Mouse (Mus musculus): ENCODE data around the gene Fgd6. TPM values are rescaled to one million over a fixed set of nuclear protein-coding genes. Genes with fewer than 3 reads are reported as not detected.

Fgd6 gene
- polyA plus RNA-seq, 1 experiment from 2014 or later, result 3.0 TPM

DNA sequence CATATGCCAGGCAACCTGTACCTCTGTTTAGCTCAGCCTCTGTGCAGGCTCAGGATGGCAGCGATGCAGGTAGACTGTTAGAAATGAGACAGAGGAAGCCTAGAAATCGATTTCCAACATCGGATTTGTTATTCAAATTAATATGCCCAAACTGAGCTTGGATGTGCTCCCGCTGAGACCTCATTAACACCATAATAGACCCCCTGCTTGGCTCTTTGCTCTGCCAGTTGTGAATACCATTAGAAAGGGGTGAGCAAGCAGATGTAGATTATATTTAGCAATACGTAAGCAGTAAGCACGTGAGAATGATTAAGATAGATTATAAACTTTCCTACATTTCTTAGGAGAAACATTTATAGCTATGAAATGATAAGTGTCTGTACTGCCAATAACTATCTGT, 136.9 kb downstream of the Fgd6 start:
- no peak for ATAC-seq (replicated peaks; ENCODE audit: low FRiP score)

DNA sequence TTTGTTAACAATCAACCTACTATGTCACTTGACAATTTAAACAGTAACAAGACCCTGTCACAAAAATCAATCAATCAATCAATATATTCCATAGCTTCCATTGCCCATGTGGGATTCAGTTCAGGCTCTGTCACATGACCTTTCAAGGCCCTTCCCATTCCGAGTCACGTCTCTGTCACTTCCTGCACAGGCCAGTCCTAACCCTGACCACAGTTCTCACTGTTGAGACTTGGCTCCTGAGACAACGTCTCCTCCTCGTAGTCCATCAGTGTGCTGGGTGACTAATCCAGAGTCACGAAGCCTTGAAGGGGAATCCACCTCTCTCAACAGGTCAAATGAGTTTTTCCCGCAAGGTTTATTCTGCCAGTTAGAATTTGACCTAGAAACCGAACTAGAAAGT, 138.9 kb downstream of the Fgd6 start:
- Histone ChIP-seq H3K9me3 (replicated peaks) (0 out of 2 replicates have a peak, but pooled peaks cover 3% of the 10 kb centered on the region), H3K9ac (no peak overlapping the region), H3K4me1 (no peaks in the 10 kb centered on the region), H3K4me3 (replicated peaks) (no peak overlapping the region), H3K36me3 (peaks cover 67% of the 10 kb centered on the region), H3K27me3 (no peaks in the 10 kb centered on the region), H3K4me2 (no peak overlapping the region), H3K27ac (no peak overlapping the region)
- ATAC-seq (replicated peaks; ENCODE audit: low FRiP score), result no peak
- 86% methylated on average over 7 of the region's 7 CpGs for WGBS

More for the DNA sequence above, 136.9 kb downstream of the Fgd6 start:
- no peak overlapping the region for H3K4me3 ChIP-seq (replicated peaks)
- H3K9ac ChIP-seq, result no peak overlapping the region
- H3K4me1 ChIP-seq, result no peaks in the 10 kb centered on the region
- 86% methylated on average over 6 of the region's 6 CpGs for WGBS
- no peak overlapping the region for H3K4me2 ChIP-seq
- H3K9me3 ChIP-seq (replicated peaks), result 0 out of 2 replicates have a peak, but pooled peaks cover 3% of the 10 kb centered on the region
- peaks cover 77% of the 10 kb centered on the region for H3K36me3 ChIP-seq
- H3K27me3 ChIP-seq, result no peaks in the 10 kb centered on the region
- H3K27ac ChIP-seq, result no peak overlapping the region

DNA sequence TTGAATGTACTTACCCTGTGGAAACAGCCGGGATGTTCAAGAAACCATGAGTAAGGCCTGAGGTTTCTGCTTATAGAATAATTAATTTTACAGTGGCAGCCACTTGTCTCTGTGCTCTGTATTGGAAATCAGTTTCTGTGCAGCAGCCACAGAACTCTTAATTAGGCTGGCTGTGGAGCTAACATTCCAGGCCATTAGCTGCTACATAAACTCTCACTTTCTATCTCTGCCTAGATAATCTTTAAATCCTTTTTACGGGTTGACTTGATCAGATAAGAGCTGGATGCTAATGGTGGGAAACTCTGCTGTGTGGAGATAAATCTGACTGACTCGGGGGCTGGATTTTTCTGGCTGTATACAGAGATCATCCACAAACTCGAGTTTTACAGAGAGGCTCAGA, 147.4 kb downstream of the Fgd6 start:
- H3K36me3 ChIP-seq, result peaks cover 66% of the 10 kb centered on the region
- no peak for ATAC-seq (replicated peaks; ENCODE audit: low FRiP score)
- H3K9me3 ChIP-seq (replicated peaks), result no peaks in the 10 kb centered on the region
- H3K27me3 ChIP-seq, result no peaks in the 10 kb centered on the region
- H3K4me2 ChIP-seq, result no peak overlapping the region
- no peak overlapping the region for H3K4me3 ChIP-seq (replicated peaks)
- WGBS, result 64% methylated on average over 4 of the region's 4 CpGs
- H3K27ac ChIP-seq, result no peak overlapping the region
- H3K4me1 ChIP-seq, result no peaks in the 10 kb centered on the region
- H3K9ac ChIP-seq, result no peak overlapping the region

Other genes with a start within 250 kb of the Fgd6 start
- 0.73 and 1.1 TPM in 2 replicates for gene Usp44, start 204.4 kb upstream of the Fgd6 start, polyA plus RNA-seq (2015; fragmentation: Nextera tagmentation; extraction: Ambion mirVana)
- gene Metap2, start 138.9 kb upstream of the Fgd6 start, polyA plus RNA-seq (2015; fragmentation: Nextera tagmentation; extraction: Ambion mirVana), result 206 and 215 TPM in 2 replicates
- gene Vezt, start 184 bp upstream of the Fgd6 start, polyA plus RNA-seq (2015; fragmentation: Nextera tagmentation; extraction: Ambion mirVana), result 23.6 TPM in 2 replicates
- gene Nr2c1, start 112.0 kb downstream of the Fgd6 start, polyA plus RNA-seq (2015; fragmentation: Nextera tagmentation; extraction: Ambion mirVana), result 8.5 and 9.7 TPM in 2 replicates
- 421 and 423 TPM in 2 replicates for gene Ndufa12, start 162.7 kb downstream of the Fgd6 start, polyA plus RNA-seq (2015; fragmentation: Nextera tagmentation; extraction: Ambion mirVana)